Mouse (Mus musculus): ENCODE measurements around the gene Coro1a.

DNA sequence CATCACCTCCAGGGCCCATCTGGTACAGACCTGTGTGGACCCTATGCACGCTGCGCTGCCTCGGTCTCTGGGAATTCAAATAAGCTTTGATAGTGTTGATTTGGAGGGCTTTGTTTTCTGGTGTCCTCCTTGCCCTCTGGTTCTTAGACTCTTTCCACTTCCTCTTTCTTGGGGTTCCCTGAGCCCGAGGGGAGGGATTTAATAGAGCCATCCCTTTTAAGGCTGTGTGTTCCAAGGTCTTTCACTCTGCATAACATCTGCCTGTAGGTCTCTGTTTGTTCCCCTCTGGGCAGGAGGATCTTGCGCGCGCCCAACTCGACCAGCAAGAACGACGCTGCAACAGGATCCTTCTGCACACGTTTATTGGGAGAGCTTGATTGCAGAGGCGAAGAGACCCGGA lies 14.0 kb upstream of the Coro1a start:
- no peak for TF ChIP-seq CTCF (IDR thresholded peaks at IDR 0.05)
- TF ChIP-seq EP300 (IDR thresholded peaks at IDR 0.05) = no peak
